Mouse (Mus musculus): ENCODE results near the gene Hdac7.

- TF ChIP-seq CTCF (IDR thresholded peaks at IDR 0.05; ENCODE audit: extremely low read depth, insufficient read length, insufficient replicate concordance, low read depth, low read length): no peak
- no peak for TF ChIP-seq POLR2A (IDR thresholded peaks at IDR 0.05; ENCODE audit: low read depth, low read length)
Observed at GRCm38 (mm10) chr15:97812126-97812525, 32.2 kb downstream of the Hdac7 start.

All from small intestine, adult 2 months (tissue).